Mouse (Mus musculus) brown adipose tissue, adult 24 weeks (tissue): ENCODE data around the gene Ndel1. TPM values are rescaled to one million over a fixed set of nuclear protein-coding genes. Genes with fewer than 3 reads are reported as not detected.
A peak's percentile ranks its signal among the peaks of the same experiment; 100 is the strongest.

Experiments used
- H3K27ac ChIP-seq: fragments of 200-500 bp; replicated peaks from 2 replicates; pipeline ENCODE4 v1.5.1; 2012; ENCODE audit warnings: low read depth, mild to moderate bottlenecking, low read length
- H3K4me1 ChIP-seq: fragments of 200-500 bp; 2 replicates; pipeline ENCODE4 v1.6.1; 2012; ENCODE audit warnings: low read length, mixed read lengths; ENCODE audit not compliant: control insufficient read depth, insufficient read depth, insufficient read length
- H3K4me3 ChIP-seq: fragments of 200-500 bp; 2 replicates; pipeline ENCODE4 v1.5.1; 2012; ENCODE audit warnings: low read depth, mild to moderate bottlenecking, low read length, moderate library complexity; ENCODE audit not compliant: insufficient read depth
- polyA plus RNA-seq: library from polyadenylated mRNA; stranded (reverse); fragments of >200 nt; gene quantifications from 2 replicates; pipeline ENCODE4 v1.2.4, GENCODE M21; 2012; ENCODE audit not compliant: missing spikeins, insufficient read depth, insufficient read length

The Ndel1 gene
- polyA plus RNA-seq, 1 experiment = 48.4 TPM

DNA sequence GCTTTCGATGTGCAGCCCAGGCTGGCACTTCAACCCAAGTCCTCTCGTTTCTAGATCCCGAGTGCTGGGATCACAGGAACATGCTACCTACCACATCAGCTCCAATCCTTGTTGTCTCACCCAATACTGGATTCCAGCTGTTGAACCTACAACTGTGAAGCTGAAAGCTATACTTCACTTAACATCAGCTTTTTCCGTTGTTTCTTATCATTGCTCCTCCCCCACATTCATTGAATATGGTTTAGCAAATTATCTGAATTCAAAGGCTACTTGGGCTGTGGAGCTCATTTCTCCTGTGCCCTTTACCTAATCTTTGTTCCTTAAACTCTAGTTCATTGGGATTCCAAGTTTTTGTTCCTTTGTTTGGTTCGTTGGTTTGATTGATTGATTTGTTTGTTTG lies 7.2 kb upstream of the Ndel1 start:
- no peak overlapping the region for H3K4me3 ChIP-seq
- H3K4me1 ChIP-seq = no peaks in the 10 kb centered on the region
- H3K27ac ChIP-seq = no peak overlapping the region

DNA sequence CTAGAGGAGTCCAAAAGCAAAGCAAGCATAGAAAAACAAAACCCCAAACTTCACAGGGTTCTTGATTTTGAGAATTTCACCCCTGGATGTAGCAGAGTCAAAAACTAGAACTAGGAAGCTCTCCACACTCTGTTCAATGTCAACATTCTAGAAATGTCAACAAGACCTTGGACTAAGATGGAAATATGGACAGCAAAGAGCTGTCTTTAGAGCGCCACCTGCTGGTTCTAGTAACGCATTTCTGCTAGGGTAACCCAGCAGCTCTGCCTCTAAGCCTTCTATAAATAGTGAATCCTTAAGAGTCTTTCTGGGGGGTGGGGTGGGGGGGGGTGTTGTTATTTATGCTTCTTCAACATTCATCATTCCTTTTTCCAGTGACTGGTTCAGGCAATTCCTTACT lies 3.2 kb upstream of the Ndel1 start:
- Histone ChIP-seq H3K4me3 (no peak overlapping the region), H3K27ac (0 out of 2 replicates have a peak overlapping the region, but pooled peaks have one; percentile 46), H3K4me1 (peaks cover 9% of the 10 kb centered on the region)

DNA sequence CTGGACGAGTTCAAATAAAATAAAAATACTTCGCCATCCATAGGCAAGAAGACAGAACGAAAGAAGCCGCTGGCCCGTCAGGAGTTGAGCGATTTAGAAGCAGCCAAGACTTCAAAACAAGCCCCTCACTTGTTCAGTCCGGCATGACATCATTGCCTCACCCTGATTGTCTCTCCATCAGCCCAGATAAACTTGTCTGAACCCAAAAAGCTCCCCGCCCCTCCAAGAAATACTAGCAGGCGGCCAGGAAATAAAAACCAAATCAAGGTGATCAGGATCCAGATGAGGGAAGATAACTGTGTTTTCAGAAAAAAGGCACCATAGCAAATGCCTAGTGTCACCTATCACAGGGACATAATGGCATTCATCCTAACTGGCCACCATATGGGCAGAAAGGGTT lies 381 bp downstream of the Ndel1 start:
- Histone ChIP-seq H3K4me1 (peaks cover 22% of the 10 kb centered on the region), H3K27ac (peak overlapping the region; percentile 92), H3K4me3 (peak overlapping the region; percentile 34)

GRCm38 (mm10) chr11:68864544-68865189 lies 7.0 kb downstream of the Ndel1 start:
- Histone ChIP-seq H3K4me3 (no peak overlapping the region), H3K27ac (peak overlapping the region; percentile 88), H3K4me1 (peaks cover 48% of the 10 kb centered on the region)

- H3K4me1 ChIP-seq = peaks cover 47% of the 10 kb centered on the region
- H3K27ac ChIP-seq = peak overlapping the region; percentile 88
- no peak overlapping the region for H3K4me3 ChIP-seq
Observed at GRCm38 (mm10) chr11:68863631-68864091, 8.0 kb downstream of the Ndel1 start.

- Histone ChIP-seq H3K4me1 (peaks cover 44% of the 10 kb centered on the region), H3K4me3 (no peak overlapping the region), H3K27ac (0 out of 2 replicates have a peak overlapping the region, but pooled peaks have one; percentile 22)
Observed at GRCm38 (mm10) chr11:68862260-68862659, 9.4 kb downstream of the Ndel1 start.

GRCm38 (mm10) chr11:68859943-68860593 lies 11.6 kb downstream of the Ndel1 start:
- H3K4me1 ChIP-seq = peaks cover 29% of the 10 kb centered on the region
- H3K4me3 ChIP-seq = no peak overlapping the region
- peak overlapping the region; percentile 75 for H3K27ac ChIP-seq

GRCm38 (mm10) chr11:68857329-68857728 lies 14.3 kb downstream of the Ndel1 start:
- H3K4me3 ChIP-seq = no peak overlapping the region
- H3K27ac ChIP-seq = peak overlapping the region; percentile 82
- H3K4me1 ChIP-seq = peaks cover 22% of the 10 kb centered on the region; the same call in 1 of the 2 replicates

DNA sequence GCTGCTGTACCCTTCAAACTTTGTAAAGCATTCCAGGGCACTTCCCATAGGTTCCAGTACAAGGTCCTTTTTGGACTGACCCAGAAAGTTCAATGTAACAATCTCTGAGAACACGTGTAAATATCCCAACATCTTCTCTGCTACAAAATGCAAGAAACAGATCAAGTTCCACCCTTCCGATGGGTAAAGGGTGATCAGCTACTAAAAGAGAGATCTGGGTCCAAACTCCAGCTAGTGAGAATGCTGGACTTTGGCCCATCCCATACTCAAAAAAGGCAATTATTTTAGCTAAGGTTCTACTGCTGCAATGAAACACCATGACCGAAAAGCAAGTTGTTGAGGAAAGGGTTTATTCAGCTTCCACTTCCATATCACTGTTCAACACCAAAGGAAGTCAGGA lies 17.0 kb downstream of the Ndel1 start:
- Histone ChIP-seq H3K4me1 (peaks cover 18% of the 10 kb centered on the region; the same call in 1 of the 2 replicates), H3K27ac (peak overlapping the region; percentile 95), H3K4me3 (no peak overlapping the region)

- Histone ChIP-seq H3K4me3 (peak overlapping the region; percentile 46), H3K27ac (peak overlapping the region; percentile 95), H3K4me1 (peaks cover 20% of the 10 kb centered on the region; the same call in 1 of the 2 replicates)
Observed at GRCm38 (mm10) chr11:68853611-68854401, 17.9 kb downstream of the Ndel1 start.

- peak overlapping the region; percentile 84 for H3K4me3 ChIP-seq
- H3K27ac ChIP-seq = peak overlapping the region; percentile 95
- peaks cover 19% of the 10 kb centered on the region; the same call in 1 of the 2 replicates for H3K4me1 ChIP-seq
Observed at GRCm38 (mm10) chr11:68852932-68853409, 18.7 kb downstream of the Ndel1 start.

DNA sequence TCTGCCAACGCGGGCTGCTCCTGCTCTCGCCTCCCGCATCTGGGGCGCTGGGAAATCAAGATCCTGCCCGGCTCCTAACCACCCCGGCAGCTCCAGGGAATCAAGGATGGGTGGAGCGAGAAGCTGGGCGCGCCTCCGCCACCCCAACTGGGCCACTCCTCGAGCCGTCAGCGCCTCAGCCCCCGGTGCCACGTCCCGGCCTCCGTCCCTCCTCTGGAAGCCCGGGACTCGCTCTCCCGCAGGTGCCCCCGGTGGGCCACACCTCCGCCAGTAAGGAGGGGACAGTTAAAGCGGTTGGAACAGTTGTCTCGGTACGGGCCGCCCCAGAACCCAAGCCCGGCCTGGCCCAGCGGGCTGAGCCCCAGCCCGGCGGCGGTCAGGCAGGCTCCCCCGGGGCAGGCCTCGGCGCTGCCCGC lies 19.2 kb downstream of the Ndel1 start:
- peaks cover 19% of the 10 kb centered on the region; the same call in 1 of the 2 replicates for H3K4me1 ChIP-seq
- peak overlapping the region; percentile 94 for H3K27ac ChIP-seq
- H3K4me3 ChIP-seq = peak overlapping the region; percentile 84

GRCm38 (mm10) chr11:68851644-68852485 lies 19.8 kb downstream of the Ndel1 start:
- H3K4me1 ChIP-seq = peaks cover 20% of the 10 kb centered on the region; the same call in 1 of the 2 replicates
- peak overlapping the region; percentile 84 for H3K4me3 ChIP-seq
- peak overlapping the region; percentile 94 for H3K27ac ChIP-seq

DNA sequence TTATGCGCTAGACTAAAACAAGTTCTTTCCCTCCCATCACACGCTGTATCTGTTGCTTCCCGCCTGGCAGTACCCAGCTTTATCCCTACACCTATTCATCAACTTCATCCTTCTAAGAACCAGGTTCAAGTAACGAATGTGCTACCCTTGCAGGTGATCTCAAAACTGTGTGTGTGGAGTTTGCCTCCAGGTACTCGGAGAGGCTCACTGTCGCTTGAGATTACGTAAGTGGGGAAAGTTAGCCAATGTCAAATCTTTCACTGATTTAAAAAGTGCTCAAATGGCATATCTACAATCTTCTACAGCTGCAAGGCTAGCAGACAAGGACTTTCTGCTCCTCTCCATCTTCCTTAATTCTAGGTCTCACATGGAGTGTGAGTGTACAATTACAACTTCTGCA lies 20.8 kb downstream of the Ndel1 start:
- Histone ChIP-seq H3K4me1 (peaks cover 26% of the 10 kb centered on the region; the same call in 1 of the 2 replicates), H3K27ac (peak overlapping the region; percentile 55), H3K4me3 (peak overlapping the region; percentile 52)
